Mouse (Mus musculus) left cerebral cortex, postnatal 4 days (tissue): ENCODE results near the gene Acp5. TPM values are rescaled to one million over a fixed set of nuclear protein-coding genes. Genes with fewer than 3 reads are reported as not detected.
A peak's percentile ranks its signal among the peaks of the same experiment; 100 is the strongest.

ENCODE experiments used
- DNase-seq: peaks from one replicate; pipeline ENCODE4 v3.0.0-alpha.2; 2022
- intact Hi-C: fragments of 180-260 bp; cut with DNase I; formaldehyde crosslinking; loops from one replicate; pipeline ENCODE4 v1.15.1; 2025
- microRNA-seq: library from miRNA; unstranded; fragments of <30 nt; microRNA quantifications from one replicate; pipeline ENCODE4 v1.2.0, GENCODE M21; 2022
- total RNA-seq, 2 experiments: library from RNA; stranded (reverse); gene quantifications; 2 replicates each; pipeline ENCODE4 v1.2.3; 2021

Acp5 gene
- total RNA-seq, 2 experiments from 2014 or later: 0.26 to 0.38 TPM

DNA sequence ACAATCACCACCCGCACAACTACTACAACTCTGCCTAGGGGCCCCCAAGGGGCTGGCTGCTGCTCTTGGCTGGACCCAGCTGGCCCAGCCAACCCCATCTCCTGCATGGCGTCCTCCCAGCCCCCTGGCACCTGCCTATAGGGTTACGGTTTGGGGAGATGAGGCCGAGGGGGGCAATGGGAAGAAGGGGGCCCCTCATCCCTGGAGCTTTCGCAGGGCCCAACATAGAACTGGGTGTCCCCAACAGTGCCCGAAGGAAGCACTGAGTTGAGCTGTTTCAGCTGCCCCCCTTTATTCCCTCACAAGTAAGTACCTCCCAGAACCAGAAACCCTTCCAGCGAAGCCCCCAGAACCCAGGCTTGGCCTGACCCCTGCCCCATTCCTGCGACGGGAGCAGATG is 27.3 kb downstream of the Acp5 start:
- DNase-seq: no peak
- intact Hi-C loops: no loop called here

GRCm38 (mm10) chr9:22099922-22100321 is 35.6 kb downstream of the Acp5 start:
- no peak for DNase-seq
- intact Hi-C loops: no loop called here

GRCm38 (mm10) chr9:22098993-22099696 is 36.4 kb downstream of the Acp5 start, which contains the start of gene Cnn1:
Gene Cnn1 (plus strand): TSS chr9:22099216.
- DNase-seq: peak; percentile 25
- intact Hi-C loops: no loop called here

DNA sequence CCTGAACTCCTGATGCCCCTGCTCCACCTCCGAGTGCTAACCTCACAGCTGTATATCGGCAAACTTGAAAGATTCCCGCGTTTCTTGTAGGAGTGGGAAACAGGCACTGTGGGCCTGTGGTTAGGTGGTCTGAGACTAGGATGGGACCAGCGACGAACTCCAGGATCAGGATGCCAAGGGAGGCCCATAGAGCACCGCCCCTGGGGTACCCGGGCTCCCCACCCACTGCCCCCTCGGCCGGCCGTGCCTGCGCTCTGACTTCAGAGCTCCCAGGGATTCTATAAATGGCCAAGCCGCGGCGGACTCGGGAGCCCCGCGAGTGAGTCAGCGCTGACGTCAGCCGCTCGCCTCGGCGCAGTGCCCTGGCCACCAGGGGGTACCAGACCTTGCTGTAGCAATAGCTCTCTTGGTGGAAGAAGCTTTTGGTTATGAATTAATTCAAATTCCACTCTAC is 39.6 kb downstream of the Acp5 start:
- intact Hi-C loops: no loop called here
- DNase-seq: peak; percentile 78

DNA sequence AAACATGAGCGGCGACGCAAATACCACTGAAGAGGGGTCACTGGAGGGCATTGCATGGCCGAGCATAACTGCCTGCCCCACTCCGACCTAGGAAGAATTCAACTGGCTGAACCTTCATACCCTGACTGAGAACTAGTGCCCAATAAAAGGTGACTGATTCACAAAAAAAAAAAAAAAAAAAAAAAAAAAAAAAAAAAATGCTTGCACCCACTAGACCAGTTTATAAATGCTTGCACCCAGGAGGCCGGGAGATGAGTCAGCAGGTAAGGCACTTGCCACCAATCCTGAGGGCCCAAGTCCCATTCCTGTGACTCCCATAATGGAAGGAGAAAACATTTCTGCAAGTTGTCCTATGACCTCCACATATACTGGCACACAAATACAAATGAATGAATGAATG is 42.8 kb downstream of the Acp5 start:
- DNase-seq: no peak
- intact Hi-C loops: no loop called here

- DNase-seq: no peak
- intact Hi-C loops: no loop called here
Measured at GRCm38 (mm10) chr9:22089986-22090385, 45.5 kb downstream of the Acp5 start.

DNA sequence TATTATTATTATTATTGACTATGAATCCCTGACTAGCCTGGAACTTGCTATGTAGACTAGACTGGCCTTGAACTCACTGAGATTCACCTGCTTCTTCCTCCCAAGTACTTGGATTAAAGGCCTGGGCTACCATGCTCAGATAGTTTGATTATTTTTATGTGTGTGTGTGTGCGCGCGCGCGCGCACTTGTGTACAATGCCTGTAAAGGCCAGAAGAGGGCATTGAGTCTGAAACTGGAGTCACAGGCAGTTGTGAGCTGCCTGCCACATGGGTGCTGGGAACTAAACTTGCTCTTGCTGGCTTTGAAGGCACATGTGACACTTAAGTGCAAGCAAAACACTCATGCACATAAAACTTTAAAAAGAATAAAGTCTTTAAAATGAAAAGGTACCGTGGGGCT is 46.2 kb downstream of the Acp5 start:
- DNase-seq: no peak
- intact Hi-C loops: no loop called here

DNA sequence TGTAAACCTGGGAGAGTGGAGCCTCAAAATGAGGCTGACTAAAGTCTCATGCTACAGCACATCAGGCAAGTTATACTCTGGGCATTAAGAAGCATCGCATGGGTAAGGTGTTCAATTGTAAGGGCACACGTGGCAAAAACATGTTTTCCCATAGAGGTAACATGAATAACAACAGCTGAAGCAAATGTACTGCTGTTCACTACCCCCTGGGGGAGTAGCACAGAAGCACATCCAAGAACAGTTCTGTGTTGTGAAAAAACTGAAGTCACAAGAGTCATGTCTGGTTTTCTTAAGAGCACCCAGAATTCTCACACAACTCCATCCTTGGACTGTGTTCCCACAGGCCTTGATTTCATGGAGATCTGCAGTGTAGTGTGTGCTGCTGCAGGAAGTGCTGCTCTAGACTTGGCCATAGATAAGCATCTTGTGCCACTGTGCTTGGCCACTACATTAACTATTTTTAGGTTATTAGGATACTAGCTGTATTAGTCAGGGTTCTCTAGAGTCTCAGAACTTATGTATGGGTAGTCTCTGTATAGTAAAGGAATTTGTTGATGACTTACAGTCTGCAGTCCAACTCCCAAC is 48.4 kb downstream of the Acp5 start:
- intact Hi-C loops: no loop called here
- no peak for DNase-seq

DNA sequence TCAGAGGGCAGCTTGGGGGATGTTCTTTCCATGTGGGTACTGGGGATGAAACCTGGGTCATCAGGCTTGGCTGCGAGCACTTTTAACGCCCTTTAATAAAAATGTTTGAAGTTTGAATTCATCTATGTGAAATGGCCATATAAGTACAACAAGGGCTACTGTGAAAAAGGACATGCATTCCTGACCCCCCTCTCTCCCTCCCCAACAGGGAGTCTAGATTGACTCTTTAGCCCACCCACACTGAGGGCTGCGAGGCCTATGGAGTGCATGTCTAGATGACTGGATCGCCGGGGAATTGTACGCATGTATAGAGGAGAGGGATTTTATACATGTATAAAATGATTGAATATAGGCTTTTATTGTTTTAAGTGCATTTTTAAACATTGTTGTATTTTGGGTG is 49.5 kb downstream of the Acp5 start:
- no peak for DNase-seq
- intact Hi-C loops: no loop called here

GRCm38 (mm10) chr9:22085022-22085834 is 50.3 kb downstream of the Acp5 start, which contains the start of gene Ecsit:
Gene Ecsit (minus strand): TSS chr9:22085438.
- DNase-seq: peak; percentile 93
- intact Hi-C loops: no loop called here

- no peak for DNase-seq
- intact Hi-C loops: no loop called here
Measured at GRCm38 (mm10) chr9:22084667-22085021, 50.9 kb downstream of the Acp5 start.

Small RNAs within 50 kb of the gene (microRNA-seq; reads per million reads assigned to microRNA genes)
- 1.2 reads per million for gene Mir7084

Other genes starting within 250 kb of the Acp5 start
- 10 to 100 TPM; 31.1 to 41.1 TPM for gene Rab3d, start 217.5 kb downstream of the Acp5 start, total RNA-seq
- gene Ccdc159, start 208.2 kb downstream of the Acp5 start, total RNA-seq: 10 to 100 TPM; 18.5 to 20.8 TPM
- 10 to 100 TPM; 28.1 to 31.6 TPM for gene Tmem205, start 208.2 kb downstream of the Acp5 start, total RNA-seq
- gene Plppr2, start 198.7 kb downstream of the Acp5 start, total RNA-seq: 100 to 1,000 TPM; 199 to 225 TPM
- gene Swsap1, start 180.0 kb downstream of the Acp5 start, total RNA-seq: 10 to 100 TPM; 11.8 to 12.6 TPM
- gene Epor, start 172.2 kb downstream of the Acp5 start, total RNA-seq: 1 to 10 TPM; 1.9 to 2.4 TPM
- 1 to 10 TPM in 1 of 2 experiments, under 1 TPM in 1; 0.90 to 1.4 TPM for gene Rgl3, start 146.3 kb downstream of the Acp5 start, total RNA-seq
- gene Ccdc151, start 133.1 kb downstream of the Acp5 start, total RNA-seq: 1 to 10 TPM; 6.2 to 6.9 TPM
- gene Prkcsh, start 132.9 kb downstream of the Acp5 start, total RNA-seq: 10 to 100 TPM; 89.6 to 95.2 TPM
- gene Elavl3, start 83.7 kb downstream of the Acp5 start, total RNA-seq: 100 to 1,000 TPM; 365 to 366 TPM
- gene Gm49318, start 64.5 kb downstream of the Acp5 start, total RNA-seq: not detected
- gene Zfp653, start 64.3 kb downstream of the Acp5 start, total RNA-seq: 10 to 100 TPM; 28.6 to 30.1 TPM
- 10 to 100 TPM; 43.2 to 44.6 TPM for gene Ecsit, start 50.3 kb downstream of the Acp5 start, total RNA-seq
- under 1 TPM in 1 of 2 experiments, not detected in 1; 0.44 TPM for gene Cnn1, start 36.5 kb downstream of the Acp5 start, total RNA-seq
- gene Elof1, start 18.5 kb downstream of the Acp5 start, total RNA-seq: 10 to 100 TPM; 65.7 to 66.6 TPM
- 10 to 100 TPM; 37.4 to 38.1 TPM for gene Pigyl, start 21.1 kb upstream of the Acp5 start, total RNA-seq
- gene Zfp872, start 52.4 kb upstream of the Acp5 start, total RNA-seq: under 1 TPM; 0.78 to 0.83 TPM
- 10 to 100 TPM; 12.8 to 13.7 TPM for gene Zfp809, start 90.0 kb upstream of the Acp5 start, total RNA-seq
- gene Zfp599, start 124.2 kb upstream of the Acp5 start, total RNA-seq: 1 to 10 TPM; 5.0 to 6.2 TPM
- gene Zfp810, start 171.9 kb upstream of the Acp5 start, total RNA-seq: 10 to 100 TPM; 24.3 to 24.6 TPM